Mouse (Mus musculus): Measurements from ENCODE around the gene Oas1h.
A peak's percentile ranks its signal among the peaks of the same experiment; 100 is the strongest.
"Not testable (repeated sequence)": the region's sequence is repeated elsewhere in the genome, so short reads cannot be mapped to it uniquely, and the experiment has no call there.

Gene Oas1h

GRCm38 (mm10) chr5:120887831-120888230 is 26.6 kb downstream of the Oas1h start:
- DNase-seq: no peak

- DNase-seq: not testable (repeated sequence)
Measured at GRCm38 (mm10) chr5:120888294-120888815, 27.1 kb downstream of the Oas1h start.

GRCm38 (mm10) chr5:120890026-120890425 is 28.8 kb downstream of the Oas1h start:
- DNase-seq: no peak

GRCm38 (mm10) chr5:120890991-120891390 is 29.8 kb downstream of the Oas1h start:
- DNase-seq: no peak

GRCm38 (mm10) chr5:120891566-120892242 is 30.5 kb downstream of the Oas1h start:
- DNase-seq: peak; percentile 14

- DNase-seq: no peak
Measured at GRCm38 (mm10) chr5:120892243-120892660, 31.0 kb downstream of the Oas1h start.

GRCm38 (mm10) chr5:120893866-120894265 is 32.6 kb downstream of the Oas1h start:
- DNase-seq: not testable (repeated sequence)

GRCm38 (mm10) chr5:120894692-120895091 is 33.5 kb downstream of the Oas1h start:
- not testable (repeated sequence) for DNase-seq

GRCm38 (mm10) chr5:120895231-120895900 is 34.1 kb downstream of the Oas1h start:
- no peak for DNase-seq

GRCm38 (mm10) chr5:120898307-120898706 is 37.1 kb downstream of the Oas1h start:
- DNase-seq: no peak

GRCm38 (mm10) chr5:120898726-120899125 is 37.5 kb downstream of the Oas1h start:
- no peak for DNase-seq

- DNase-seq: no peak
Measured at GRCm38 (mm10) chr5:120900666-120901065, 39.4 kb downstream of the Oas1h start.

- DNase-seq: no peak
Measured at GRCm38 (mm10) chr5:120902056-120902455, 40.8 kb downstream of the Oas1h start.

- DNase-seq: not testable (repeated sequence)
Measured at GRCm38 (mm10) chr5:120906791-120907733, 45.8 kb downstream of the Oas1h start, which contains the start of gene Oas1a. Gene Oas1a (minus strand): TSS chr5:120907521.

GRCm38 (mm10) chr5:120908196-120908920 is 47.1 kb downstream of the Oas1h start:
- no peak for DNase-seq

GRCm38 (mm10) chr5:120914204-120914603 is 53.0 kb downstream of the Oas1h start, which contains the start of gene Oas1d:
Gene Oas1d (plus strand): TSS chr5:120914536.
- DNase-seq: not testable (repeated sequence)

GRCm38 (mm10) chr5:120919156-120919935 is 58.1 kb downstream of the Oas1h start:
- DNase-seq: not testable (repeated sequence)

GRCm38 (mm10) chr5:120920296-120920695 is 59.1 kb downstream of the Oas1h start:
- DNase-seq: no peak

All from kidney, adult 18-20 months (tissue).